Mouse (Mus musculus): ENCODE measurements around the gene B4galnt1.
A peak's percentile ranks its signal among the peaks of the same experiment; 100 is the strongest.

- TF ChIP-seq EP300 (IDR thresholded peaks at IDR 0.05; ENCODE audit: low read depth in 1 of 2, low read length in 2 of 2) (peak in 1 of 2 experiments; percentile 12; a peak in 1 of 4 replicates), CTCF (IDR thresholded peaks at IDR 0.05 in 2 of 3, conservative IDR thresholded peaks at IDR 0.05 in 1 of 3; ENCODE audit: control insufficient read depth in 1 of 3, insufficient read depth in 1 of 3, low read depth in 2 of 3, low read length in 3 of 3, poor library complexity in 1 of 3, severe bottlenecking in 1 of 3) (peak; percentile 89 to 97 (median 91))
Observed at GRCm38 (mm10) chr10:127164631-127165353, at the start of gene B4galnt1.

Data from MEL (cell line).